8 mouse cellular contexts compared by ENCODE assay signal in the genomic region with DNA sequence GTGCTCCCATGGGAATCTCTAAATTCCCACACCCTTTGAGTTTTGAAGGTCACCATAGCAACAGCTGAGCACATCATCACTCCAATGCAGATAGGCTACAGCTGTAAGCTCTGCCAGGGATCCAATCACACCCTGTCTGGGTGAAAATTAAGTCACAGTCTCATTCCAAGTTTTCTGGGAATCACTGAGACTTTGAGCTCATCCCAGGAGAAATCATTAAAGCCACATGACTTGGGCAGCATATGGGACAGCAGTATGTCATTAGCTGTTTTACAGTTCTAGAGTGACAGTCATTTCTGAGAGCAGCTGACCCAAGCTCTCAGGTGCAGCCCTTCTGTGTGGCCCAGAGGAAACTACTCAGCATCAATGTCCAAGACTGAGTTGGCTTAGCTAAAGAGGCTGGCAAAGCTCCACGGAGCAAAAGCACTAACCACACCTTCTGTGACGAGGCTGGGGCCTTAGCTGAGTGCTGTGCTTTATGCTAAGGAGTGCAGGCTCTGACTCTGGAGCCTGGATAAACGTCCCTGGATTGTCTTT. TPM values are rescaled to one million over a fixed set of nuclear protein-coding genes. Genes with fewer than 3 reads are reported as not detected.
DNase-seq lines count a peak whose midpoint lies in the region; ATAC-seq lines count a peak whose summit lies in the region.

No protein-coding gene starts in this region.

- no peaks in the 10 kb centered on the region for H3K9me3 ChIP-seq in hindbrain, embryonic 11.5 days (ENCODE audit: control insufficient read depth, low read length)
- H3K9me3 ChIP-seq in neural tube, embryonic 13.5 days = no peaks in the 10 kb centered on the region

- H3K4me2 ChIP-seq in hindbrain, embryonic 11.5 days (replicated peaks; ENCODE audit: low read depth, low read length) = no peak overlapping the region
- H3K4me2 ChIP-seq in neural tube, embryonic 13.5 days = no peak overlapping the region

- no peak overlapping the region for H3K9ac ChIP-seq in hindbrain, embryonic 11.5 days (ENCODE audit: low read depth, low read length)
- H3K9ac ChIP-seq in neural tube, embryonic 13.5 days = no peak overlapping the region

- 42% methylated on average over 3 of the region's 3 CpGs for WGBS in hindbrain, embryonic 11.5 days
- 34% methylated on average over 3 of the region's 3 CpGs for WGBS in neural tube, embryonic 13.5 days

- ATAC-seq in frontal cortex, adult (ENCODE audit: low TSS enrichment) = peak; percentile 93
- ATAC-seq in hindbrain, embryonic 11.5 days (ENCODE audit: low FRiP score) = peak; percentile 90
- ATAC-seq in neural tube, embryonic 13.5 days (ENCODE audit: low read depth) = peak; percentile 47; the same call in 1 of the 2 replicates
- ATAC-seq in CD4-positive, CD25-positive, alpha-beta regulatory T cell, adult 4 months = no peak

- H3K36me3 ChIP-seq in hindbrain, embryonic 11.5 days (ENCODE audit: control insufficient read depth, insufficient read depth, low read length) = no peaks in the 10 kb centered on the region
- H3K36me3 ChIP-seq in neural tube, embryonic 13.5 days = no peaks in the 10 kb centered on the region

- no peak for DNase-seq in frontal cortex, postnatal 14 days (ENCODE audit: low spot score in 2 of 2)
- peak; percentile 13 for DNase-seq in right cerebral cortex, adult 18-20 months
- no peak for DNase-seq in right cerebral cortex, postnatal 14 days
- DNase-seq in hindbrain, embryonic 11.5 days (ENCODE audit: low spot score) = peak; percentile 39
- DNase-seq in adrenal gland, adult (ENCODE audit: inconsistent age in 2 of 2, low spot score in 1 of 2) = no peak

- no peak overlapping the region for H3K4me3 ChIP-seq in hindbrain, embryonic 11.5 days (ENCODE audit: low read depth, low read length)
- no peak overlapping the region for H3K4me3 ChIP-seq in neural tube, embryonic 13.5 days

- no peak overlapping the region for H3K27ac ChIP-seq in hindbrain, embryonic 11.5 days (ENCODE audit: low read depth, low read length)
- H3K27ac ChIP-seq in neural tube, embryonic 13.5 days (replicated peaks) = no peak overlapping the region

- H3K4me1 ChIP-seq in hindbrain, embryonic 11.5 days (replicated peaks; ENCODE audit: control insufficient read depth, insufficient read depth, low read length) = no peaks in the 10 kb centered on the region
- H3K4me1 ChIP-seq in neural tube, embryonic 13.5 days (replicated peaks) = 0 out of 2 replicates have a peak, but pooled peaks cover 6% of the 10 kb centered on the region

- no peaks in the 10 kb centered on the region for H3K27me3 ChIP-seq in hindbrain, embryonic 11.5 days (ENCODE audit: control insufficient read depth, insufficient read depth, low read length)
- no peaks in the 10 kb centered on the region for H3K27me3 ChIP-seq in neural tube, embryonic 13.5 days

RNA-seq across cellular contexts. Expression of a gene that starts 42.3 kb away (rescaled TPM):
- polyA plus RNA-seq in hindbrain, embryonic 11.5 days (2014; fragmentation: Nextera tagmentation; extraction: Ambion mirVana) = not detected in 2 replicates
- not detected in 2 replicates for polyA plus RNA-seq in neural tube, embryonic 13.5 days (2015; fragmentation: Nextera tagmentation; extraction: Ambion mirVana)
- under 1 TPM; 0.47 to 0.61 TPM for polyA plus RNA-seq in CD4-positive, CD25-positive, alpha-beta regulatory T cell, adult 4 months (2017; shearing (Covaris generic))

Comparison
In these comparisons a context has a peak if more than half of its experiments do, and no peak if none do; other contexts are left out.
1. DNase-seq: peak in right cerebral cortex, adult 18-20 months (single experiment) and hindbrain, embryonic 11.5 days (single experiment); none in frontal cortex, postnatal 14 days (0 of 2), right cerebral cortex, postnatal 14 days (single experiment) and adrenal gland, adult (0 of 2).